Mouse (Mus musculus): ENCODE results near the gene Wbp2.

Wbp2 gene

DNA sequence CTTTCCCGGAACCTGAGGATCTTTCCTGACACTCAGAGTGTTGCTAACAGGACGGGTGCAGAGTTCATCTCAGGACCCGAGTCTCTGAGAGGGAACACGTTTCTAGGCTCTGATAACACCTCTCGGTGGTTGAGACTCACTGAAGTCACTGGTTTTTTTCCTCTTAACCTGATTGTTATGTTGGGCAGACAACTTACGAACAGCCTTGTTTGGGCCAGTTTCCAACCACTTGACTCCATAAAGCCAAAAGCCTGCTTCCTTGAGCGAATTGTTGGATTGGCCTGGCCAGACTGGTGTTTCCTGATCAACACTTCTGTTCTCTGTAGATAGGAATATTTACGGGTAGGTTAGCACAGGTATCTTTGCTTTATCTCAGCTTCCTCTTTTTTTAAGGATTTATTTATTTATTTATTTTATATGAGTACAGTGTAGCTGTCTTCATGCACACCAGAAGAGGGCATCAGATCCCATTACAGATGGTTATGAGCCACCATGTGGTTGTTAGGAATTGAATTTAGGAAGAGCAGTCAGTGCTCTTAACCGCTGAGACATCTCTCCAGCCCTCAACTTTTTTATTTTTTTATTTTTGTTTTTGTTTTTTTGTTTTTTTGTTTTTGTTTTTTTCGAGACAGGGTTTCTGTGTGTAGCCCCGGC is 2.1 kb upstream of the Wbp2 start:
- DNase-seq: peak; percentile 46

DNA sequence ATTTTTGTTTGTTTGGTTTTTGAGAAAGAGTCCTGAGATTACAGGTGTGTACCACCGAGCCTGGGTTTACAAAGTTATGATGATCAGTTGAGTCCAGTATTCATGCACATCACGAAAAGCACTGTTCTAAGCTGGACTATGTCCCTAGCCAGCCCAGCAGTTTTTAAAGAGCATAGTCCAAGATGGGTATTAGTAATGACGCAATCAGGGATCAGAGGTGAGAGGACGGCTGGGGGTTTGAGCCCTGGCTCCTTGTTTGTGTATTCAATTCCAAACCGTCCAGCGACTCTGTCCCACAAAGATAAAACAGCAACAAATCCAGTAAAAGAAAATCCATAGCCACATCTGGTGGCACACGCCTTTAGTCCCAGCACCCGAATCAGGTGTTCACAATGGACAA is 1.4 kb upstream of the Wbp2 start:
- DNase-seq: peak; percentile 68

DNA sequence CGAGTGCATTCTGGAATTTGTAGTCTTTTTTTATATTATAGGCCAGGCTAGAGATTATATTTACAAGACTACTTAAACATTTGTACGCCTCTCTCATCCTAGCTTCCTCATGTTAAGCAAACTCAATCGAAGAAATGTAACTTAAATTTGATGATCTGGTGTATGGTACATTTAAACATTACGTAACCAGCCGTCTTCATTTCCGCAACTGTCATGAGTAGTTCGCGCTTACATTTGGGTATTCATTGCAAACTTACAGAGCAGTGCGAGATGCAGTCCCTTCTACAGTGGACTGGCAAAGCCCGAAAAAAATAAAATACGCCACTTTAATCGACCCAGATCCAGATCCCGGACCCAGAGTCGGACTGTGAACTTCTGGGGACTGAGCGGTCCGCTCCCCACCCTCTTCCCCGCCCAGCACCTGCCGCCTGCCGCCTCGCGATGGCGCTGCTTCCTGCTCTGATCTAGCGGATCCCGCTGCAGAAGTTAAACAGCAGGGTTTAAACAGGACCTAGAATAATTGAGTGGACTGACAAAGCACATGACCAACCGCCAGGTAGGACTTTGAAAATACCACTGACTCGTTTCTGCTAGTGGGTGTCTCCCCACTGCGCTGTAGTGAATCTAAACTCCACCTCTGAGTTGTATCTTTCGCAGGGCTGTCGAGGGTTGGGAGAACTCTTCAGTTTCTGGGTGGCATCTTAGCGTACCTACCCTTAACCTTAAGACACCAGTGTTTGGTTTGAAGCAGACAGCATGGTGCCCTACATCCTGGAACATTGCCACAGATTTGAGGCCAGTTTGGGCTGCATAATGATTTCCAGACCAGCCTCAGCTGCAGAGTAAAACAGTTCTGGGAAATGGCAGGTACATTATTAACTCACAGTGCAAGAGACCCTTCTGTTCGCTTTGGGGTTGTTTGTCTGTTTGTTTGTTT is 667 bp upstream of the Wbp2 start:
- DNase-seq: peak; percentile 90

- DNase-seq: no peak
Measured at GRCm38 (mm10) chr11:116084166-116084565, 2.6 kb downstream of the Wbp2 start.

DNA sequence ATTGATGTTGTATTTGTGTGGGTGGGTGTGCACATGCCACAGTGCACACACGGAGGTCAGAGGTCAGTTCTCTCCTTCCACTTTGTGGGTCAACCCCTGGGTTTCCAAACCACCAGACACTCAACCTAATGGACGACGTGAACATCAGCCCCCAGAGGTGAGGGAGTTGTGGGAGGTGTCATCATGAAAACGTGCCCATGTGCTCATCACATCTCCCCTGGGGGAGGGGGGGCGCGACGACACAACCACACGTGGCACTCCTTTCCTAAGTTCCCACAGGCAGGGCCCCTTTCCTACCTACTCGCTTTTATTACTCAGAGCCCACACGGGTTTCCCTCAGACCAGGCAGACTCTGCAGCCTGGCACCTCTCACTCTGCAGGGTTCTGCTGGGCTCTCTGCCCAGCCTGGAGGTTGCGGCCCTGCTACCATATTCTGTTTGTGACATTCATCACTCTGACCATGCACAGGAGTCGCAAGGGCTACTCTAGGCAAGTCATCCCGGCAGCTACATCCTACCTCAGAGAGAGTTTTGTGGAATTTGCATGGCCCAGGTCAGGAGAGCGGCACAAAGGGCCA is 3.6 kb downstream of the Wbp2 start:
- DNase-seq: no peak

- peak; percentile 49 for DNase-seq
Measured at GRCm38 (mm10) chr11:116081081-116081480, 5.7 kb downstream of the Wbp2 start.

DNA sequence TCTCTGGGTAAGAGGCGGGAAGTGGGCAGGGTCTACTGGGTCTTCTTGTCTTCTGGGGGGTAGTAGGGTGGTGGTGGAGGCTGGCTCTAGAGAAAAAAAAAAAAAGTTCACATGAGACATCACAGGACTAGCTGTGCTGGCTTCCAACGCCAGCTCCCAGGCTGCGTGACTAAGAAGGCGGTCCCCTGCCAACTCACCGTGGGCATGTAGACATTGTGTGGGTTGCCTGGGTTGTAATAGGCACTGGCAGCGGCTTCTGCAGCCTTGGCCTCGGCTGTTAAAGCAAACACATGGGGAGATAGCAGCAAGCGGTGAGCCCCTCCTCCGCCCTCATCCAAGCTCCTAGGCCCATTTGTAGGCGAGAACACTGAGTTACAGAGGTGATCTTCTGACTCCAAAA is 7.3 kb downstream of the Wbp2 start:
- no peak for DNase-seq

- DNase-seq: no peak
Measured at GRCm38 (mm10) chr11:116078676-116079320, 8.0 kb downstream of the Wbp2 start.

DNA sequence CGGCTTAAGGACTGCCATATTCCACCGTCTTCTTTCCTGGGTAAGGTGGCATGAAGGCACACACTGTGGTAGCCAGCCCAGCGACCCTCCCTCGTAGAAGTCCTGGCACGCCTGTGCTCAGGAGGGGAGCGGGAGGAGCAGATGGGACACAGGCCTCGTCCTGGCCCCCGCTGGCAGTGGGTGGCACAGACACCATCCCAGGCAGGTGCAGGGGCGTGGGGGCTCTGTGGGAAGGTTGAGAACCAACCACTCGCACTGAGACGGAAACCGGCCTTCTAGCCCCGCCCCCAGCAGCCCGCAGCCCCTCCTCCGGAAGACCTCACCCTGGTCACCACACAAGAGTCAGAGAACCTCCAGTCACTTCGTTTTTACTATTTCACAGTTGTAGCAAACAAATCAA is 8.6 kb downstream of the Wbp2 start:
- DNase-seq: no peak

DNA sequence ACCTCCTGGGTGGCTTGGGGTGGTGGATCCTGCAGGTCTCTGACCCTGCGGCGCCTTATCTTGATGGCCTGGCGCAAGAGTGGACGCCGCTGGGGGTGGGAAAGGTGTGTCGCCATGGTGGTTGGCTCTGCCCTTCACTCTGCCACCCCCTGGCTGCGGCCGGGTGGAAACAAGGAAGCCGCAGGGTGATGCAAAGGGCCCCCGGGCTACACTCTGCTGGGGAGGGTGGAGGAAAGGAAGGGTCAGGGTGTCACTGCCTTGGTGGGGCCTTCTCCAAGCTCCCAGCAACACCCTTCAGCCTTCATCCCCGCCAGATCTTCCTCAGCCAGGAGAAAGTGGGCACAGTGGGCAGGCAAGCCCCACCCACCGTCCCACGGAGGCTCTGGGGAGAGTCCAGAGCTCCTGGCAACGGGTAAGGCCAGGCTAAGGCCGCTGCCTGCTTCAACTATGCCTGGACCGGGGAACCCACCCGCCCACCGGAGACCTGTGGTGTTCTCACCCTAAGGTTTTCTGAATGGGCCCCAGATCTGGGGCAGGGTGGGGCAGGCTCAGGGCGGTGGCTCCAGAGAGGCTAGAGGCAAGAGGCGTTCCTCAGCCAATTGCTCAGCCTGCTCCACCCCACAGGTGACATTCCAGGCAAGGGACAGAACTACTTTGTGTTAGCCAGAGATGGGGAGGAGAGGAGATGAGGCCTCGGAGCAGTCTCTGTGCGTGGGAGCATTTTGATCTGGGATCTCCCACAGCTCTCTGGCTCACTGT is 9.2 kb downstream of the Wbp2 start, which contains the start of gene Unc13d:
Gene Unc13d, minus strand, starts transcription at position 516 of the 759 bp plus-strand sequence.
- DNase-seq: no peak

DNA sequence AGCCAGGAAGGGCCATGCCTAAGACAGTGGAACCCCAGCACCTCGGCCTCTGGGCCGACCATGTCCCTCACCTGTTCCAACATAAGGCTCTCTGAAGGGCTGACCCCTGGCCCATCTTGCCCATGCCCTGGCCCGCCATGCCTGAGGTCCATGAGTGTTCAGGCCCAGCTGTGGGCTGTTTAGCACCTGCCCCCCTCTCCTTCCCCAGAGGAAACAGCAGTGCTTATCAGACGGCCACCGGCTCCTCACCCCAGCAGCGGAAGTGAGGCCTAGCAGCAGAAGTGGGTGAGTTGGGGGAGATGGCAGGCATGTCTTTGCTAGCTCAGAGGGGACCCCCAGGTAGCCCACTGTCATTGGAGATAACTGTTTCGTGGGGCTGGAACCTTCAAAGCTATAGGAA is 10.0 kb downstream of the Wbp2 start:
- DNase-seq: no peak

DNA sequence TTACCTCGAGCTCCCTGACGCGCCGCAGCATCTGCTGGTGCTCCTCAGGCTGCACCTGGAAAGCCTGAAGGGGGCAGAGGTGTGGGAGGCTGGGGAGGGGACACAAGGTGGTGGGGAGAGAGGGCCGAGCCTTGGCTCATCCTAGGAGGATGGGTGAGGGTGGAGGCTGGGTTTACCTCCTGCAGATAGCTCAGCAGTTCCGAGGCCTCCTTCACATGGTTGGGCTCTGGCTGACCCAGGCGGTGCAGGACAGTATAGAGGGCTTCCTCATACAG is 10.6 kb downstream of the Wbp2 start:
- DNase-seq: no peak

GRCm38 (mm10) chr11:116075539-116076265 is 11.1 kb downstream of the Wbp2 start:
- no peak for DNase-seq

- no peak for DNase-seq
Measured at GRCm38 (mm10) chr11:116074436-116074991, 12.3 kb downstream of the Wbp2 start.

DNA sequence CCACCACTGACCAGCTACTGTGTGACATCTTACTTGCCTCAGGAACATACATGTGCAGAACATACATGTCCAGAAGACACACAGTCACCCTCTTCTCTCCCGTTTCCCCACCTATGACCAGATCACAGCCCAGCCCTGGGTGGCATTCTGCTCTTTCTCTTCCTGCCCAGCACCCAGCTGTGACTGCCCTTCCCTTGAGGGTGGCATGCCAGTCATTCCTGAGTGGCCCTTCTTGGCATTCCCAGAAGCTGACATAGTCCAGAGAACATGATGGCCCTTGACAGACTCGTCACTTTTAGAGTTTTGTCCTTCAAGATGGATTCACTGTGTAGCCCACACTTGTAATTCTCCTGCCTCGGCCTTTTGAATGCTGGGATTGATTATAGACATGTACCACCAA is 14.2 kb downstream of the Wbp2 start:
- no peak for DNase-seq

DNA sequence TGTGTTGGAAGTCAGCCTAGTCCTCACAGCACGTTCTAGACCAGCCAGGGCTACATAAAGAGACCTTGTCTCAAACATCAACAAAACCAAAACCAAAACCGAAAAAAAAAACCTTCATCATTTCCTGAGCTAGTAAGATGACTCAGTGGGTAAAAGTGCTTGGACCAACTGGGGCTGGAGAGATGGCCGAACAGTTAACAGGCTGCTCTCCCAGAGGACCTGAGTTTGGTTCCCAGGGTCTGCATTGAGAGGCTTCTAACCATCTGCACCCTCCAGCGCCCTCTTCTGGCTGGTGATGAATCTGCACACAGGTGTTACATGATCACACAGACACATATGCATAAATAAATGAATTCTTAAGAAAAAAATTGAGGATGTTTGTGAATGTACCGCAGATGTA is 15.3 kb downstream of the Wbp2 start:
- DNase-seq: no peak

DNA sequence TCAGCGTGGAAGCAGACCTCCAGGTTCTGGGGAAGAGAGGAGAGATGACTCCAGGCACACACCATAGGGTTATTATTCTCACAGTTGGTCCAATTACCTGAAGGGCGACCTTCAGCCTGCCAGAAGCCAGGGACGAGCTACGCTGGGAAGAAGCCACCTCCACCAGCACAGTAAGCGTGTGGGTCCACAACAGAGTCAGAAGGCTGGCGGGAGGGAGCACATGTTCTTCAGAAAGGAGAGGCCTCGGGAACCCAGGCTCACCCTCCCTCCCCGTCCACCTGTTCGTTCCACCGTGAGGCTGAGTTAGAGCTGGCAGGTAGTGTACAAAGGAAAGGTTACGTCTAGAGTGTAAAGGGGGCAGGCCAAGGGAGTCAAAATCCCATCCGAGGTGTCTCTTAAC is 21.4 kb downstream of the Wbp2 start:
- no peak for DNase-seq

DNA sequence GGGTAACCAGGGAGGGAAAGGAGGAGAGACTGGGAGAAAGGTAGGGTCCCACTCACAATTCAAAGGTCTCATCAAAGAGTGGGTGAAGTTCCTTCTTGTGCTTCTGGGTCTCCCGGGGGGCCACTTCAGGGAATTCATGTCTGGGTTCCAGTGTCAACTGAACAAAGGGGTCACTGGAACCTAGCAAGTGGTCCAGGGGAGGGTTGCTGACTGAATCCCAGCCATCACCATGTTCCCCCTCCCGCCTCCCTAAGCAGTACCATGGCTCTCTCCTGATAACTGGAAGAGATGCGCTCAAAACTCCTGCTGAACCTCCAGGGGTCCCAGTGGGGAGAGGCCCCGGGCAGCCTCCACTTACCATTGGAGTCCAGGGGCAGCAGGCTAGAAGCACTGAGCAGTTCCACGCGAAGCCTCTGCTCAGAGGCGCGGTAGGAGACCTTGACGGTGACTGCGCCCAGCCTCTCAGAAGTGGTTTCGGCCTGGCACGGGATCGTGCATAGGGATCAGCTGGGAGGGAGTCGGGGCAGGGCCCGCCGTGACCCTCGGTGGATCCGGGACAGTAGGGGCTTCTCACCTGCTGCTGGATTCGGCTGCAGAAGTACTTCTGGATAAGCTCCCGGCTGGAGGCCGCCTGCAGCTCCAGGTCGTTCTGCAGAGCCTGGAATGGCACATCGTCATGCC is 22.5 kb downstream of the Wbp2 start:
- DNase-seq: no peak

GRCm38 (mm10) chr11:116063562-116063961 is 23.2 kb downstream of the Wbp2 start:
- no peak for DNase-seq

- DNase-seq: no peak
Measured at GRCm38 (mm10) chr11:116062521-116062920, 24.3 kb downstream of the Wbp2 start.
